Mouse (Mus musculus) liver, embryonic 11.5 days (tissue): ENCODE measurements around the gene B4galnt4. TPM values are rescaled to one million over a fixed set of nuclear protein-coding genes. Genes with fewer than 3 reads are reported as not detected.
A peak's percentile ranks its signal among the peaks of the same experiment; 100 is the strongest.

Experiments
- ATAC-seq: fragments of 200-750 bp; cut with Nextera tagmentation; replicated peaks from 2 replicates; pipeline ENCODE4 v1.8.0; 2017; ENCODE audit warnings: moderate number of reproducible peaks, mild to moderate bottlenecking, moderate TSS enrichment, moderate library complexity; ENCODE audit not compliant: low FRiP score
- DNase-seq: peaks from one replicate; pipeline ENCODE4 v3.0.0-alpha.2; 2017; ENCODE audit warnings: low spot score
- H3K27ac ChIP-seq: fragments of 300-500 bp; sonication (generic); 2 replicates; pipeline ENCODE4 v1.5.1; 2014; ENCODE audit warnings: mild to moderate bottlenecking, low read depth, low read length, control low read depth
- H3K27me3 ChIP-seq: fragments of 300-500 bp; sonication (generic); replicated peaks from 2 replicates; pipeline ENCODE4 v1.6.1; 2014; ENCODE audit warnings: low read length, mixed read lengths; ENCODE audit not compliant: control insufficient read depth, insufficient read depth
- H3K36me3 ChIP-seq: fragments of 300-500 bp; sonication (generic); 2 replicates; pipeline ENCODE4 v1.6.1; 2014; ENCODE audit warnings: mild to moderate bottlenecking, low read length, moderate library complexity, mixed read lengths; ENCODE audit not compliant: control insufficient read depth, insufficient read depth
- H3K4me1 ChIP-seq: fragments of 300-500 bp; sonication (generic); replicated peaks from 2 replicates; pipeline ENCODE4 v1.6.1; 2014; ENCODE audit warnings: low read length, mixed read lengths; ENCODE audit not compliant: control insufficient read depth, insufficient read depth
- H3K4me2 ChIP-seq: fragments of 300-500 bp; sonication (generic); 2 replicates; pipeline ENCODE4 v1.6.1; 2014; ENCODE audit warnings: mild to moderate bottlenecking, control low read depth, moderate library complexity
- H3K4me3 ChIP-seq: fragments of 300-500 bp; sonication (generic); 2 replicates; pipeline ENCODE4 v1.5.1; 2014; ENCODE audit warnings: low read depth, low read length, control low read depth
- H3K9ac ChIP-seq: fragments of 300-500 bp; sonication (generic); 2 replicates; pipeline ENCODE4 v1.6.1; 2014; ENCODE audit warnings: low read depth, low read length, control low read depth
- H3K9me3 ChIP-seq: fragments of 300-500 bp; sonication (generic); 2 replicates; pipeline ENCODE4 v1.6.1; 2016; ENCODE audit warnings: low read length, inconsistent platforms, mixed read lengths; ENCODE audit not compliant: control insufficient read depth
- WGBS: fragments of 180-500 bp; shearing (Covaris S2); extraction: QIAGEN DNeasy Blood & Tissue Kit; methylation state at CpG from one replicate; pipeline ENCODE4 v1.1.7; 2014; 5-methylcytosine and 5-hydroxymethylcytosine counted together
- polyA plus RNA-seq: library from polyadenylated mRNA; unstranded; fragments of >200 nt; fragmentation: Nextera tagmentation; extraction: Ambion mirVana; gene quantifications from 2 replicates; pipeline ENCODE4 v1.2.1, GENCODE M21; 2014

The B4galnt4 gene
- polyA plus RNA-seq, 1 experiment from 2014 or later, result 3.4 TPM

GRCm38 (mm10) chr7:141051060-141051685 lies 9.7 kb upstream of the B4galnt4 start:
- Histone ChIP-seq H3K4me1 (peaks cover 20% of the 10 kb centered on the region), H3K9me3 (no peaks in the 10 kb centered on the region), H3K4me3 (no peak overlapping the region), H3K4me2 (no peak overlapping the region), H3K27ac (no peak overlapping the region), H3K36me3 (no peaks in the 10 kb centered on the region), H3K27me3 (no peaks in the 10 kb centered on the region), H3K9ac (no peak overlapping the region)
- ATAC-seq, result no peak
- WGBS, result 55% methylated on average over 17 of the region's 17 CpGs
- DNase-seq, result no peak

- Histone ChIP-seq H3K4me1 (peaks cover 14% of the 10 kb centered on the region), H3K4me2 (no peak overlapping the region), H3K27ac (no peak overlapping the region), H3K9ac (no peak overlapping the region), H3K27me3 (peaks cover 4% of the 10 kb centered on the region; the same call in 1 of the 2 replicates), H3K36me3 (no peaks in the 10 kb centered on the region), H3K4me3 (no peak overlapping the region), H3K9me3 (no peaks in the 10 kb centered on the region)
- 92% methylated on average over 4 of the region's 4 CpGs for WGBS
- DNase-seq (no peak), ATAC-seq (no peak)
These were observed 8.9 kb upstream of the B4galnt4 start for GRCm38 (mm10) chr7:141052016-141052415.

- Histone ChIP-seq H3K9me3 (no peaks in the 10 kb centered on the region), H3K27ac (no peak overlapping the region)
- 77% methylated on average over 2 of the region's 2 CpGs for WGBS
These were observed 8.5 kb upstream of the B4galnt4 start for GRCm38 (mm10) chr7:141052421-141052820.

GRCm38 (mm10) chr7:141055785-141056184 lies 5.1 kb upstream of the B4galnt4 start:
- WGBS, result 69% methylated on average over 4 of the region's 4 CpGs
- no peak for DNase-seq
- ATAC-seq, result no peak
- H3K9ac ChIP-seq, result no peak overlapping the region
- H3K9me3 ChIP-seq, result no peaks in the 10 kb centered on the region
- H3K4me2 ChIP-seq, result no peak overlapping the region
- H3K4me3 ChIP-seq, result no peak overlapping the region
- H3K27ac ChIP-seq, result no peak overlapping the region
- no peaks in the 10 kb centered on the region for H3K36me3 ChIP-seq
- H3K4me1 ChIP-seq, result peaks cover 6% of the 10 kb centered on the region; the same call in 1 of the 2 replicates
- peaks cover 31% of the 10 kb centered on the region for H3K27me3 ChIP-seq

More at GRCm38 (mm10) chr7:141052421-141052820, 8.5 kb upstream of the B4galnt4 start:
- Histone ChIP-seq H3K4me2 (no peak overlapping the region), H3K27me3 (peaks cover 8% of the 10 kb centered on the region), H3K36me3 (no peaks in the 10 kb centered on the region), H3K9ac (no peak overlapping the region), H3K4me3 (no peak overlapping the region), H3K4me1 (peaks cover 10% of the 10 kb centered on the region)
- DNase-seq, result no peak
- ATAC-seq, result no peak

GRCm38 (mm10) chr7:141056976-141057375 lies 3.9 kb upstream of the B4galnt4 start:
- DNase-seq (no peak), ATAC-seq (no peak)
- Histone ChIP-seq H3K4me3 (no peak overlapping the region), H3K9ac (no peak overlapping the region), H3K4me2 (no peak overlapping the region), H3K27ac (no peak overlapping the region), H3K36me3 (no peaks in the 10 kb centered on the region), H3K9me3 (no peaks in the 10 kb centered on the region), H3K4me1 (peaks cover 10% of the 10 kb centered on the region; the same call in 1 of the 2 replicates), H3K27me3 (peaks cover 43% of the 10 kb centered on the region)
- 81% methylated on average over 6 of the region's 6 CpGs for WGBS

GRCm38 (mm10) chr7:141057541-141057940 lies 3.4 kb upstream of the B4galnt4 start:
- H3K27me3 ChIP-seq, result peaks cover 47% of the 10 kb centered on the region
- H3K4me2 ChIP-seq, result no peak overlapping the region

GRCm38 (mm10) chr7:141058601-141059341 lies 2.1 kb upstream of the B4galnt4 start:
- DNase-seq (no peak), ATAC-seq (no peak)
- Histone ChIP-seq H3K27ac (no peak overlapping the region), H3K9me3 (no peaks in the 10 kb centered on the region), H3K9ac (no peak overlapping the region), H3K4me3 (no peak overlapping the region), H3K36me3 (no peaks in the 10 kb centered on the region), H3K4me1 (peaks cover 19% of the 10 kb centered on the region), H3K27me3 (peaks cover 47% of the 10 kb centered on the region), H3K4me2 (no peak overlapping the region)
- 74% methylated on average over 14 of the region's 14 CpGs for WGBS

More at GRCm38 (mm10) chr7:141057541-141057940, 3.4 kb upstream of the B4galnt4 start:
- Histone ChIP-seq H3K27ac (no peak overlapping the region), H3K4me3 (no peak overlapping the region), H3K9me3 (no peaks in the 10 kb centered on the region), H3K9ac (no peak overlapping the region), H3K4me1 (peaks cover 13% of the 10 kb centered on the region), H3K36me3 (no peaks in the 10 kb centered on the region)
- 95% methylated on average over 1 of the region's 1 CpGs for WGBS
- ATAC-seq (no peak), DNase-seq (no peak)

DNA sequence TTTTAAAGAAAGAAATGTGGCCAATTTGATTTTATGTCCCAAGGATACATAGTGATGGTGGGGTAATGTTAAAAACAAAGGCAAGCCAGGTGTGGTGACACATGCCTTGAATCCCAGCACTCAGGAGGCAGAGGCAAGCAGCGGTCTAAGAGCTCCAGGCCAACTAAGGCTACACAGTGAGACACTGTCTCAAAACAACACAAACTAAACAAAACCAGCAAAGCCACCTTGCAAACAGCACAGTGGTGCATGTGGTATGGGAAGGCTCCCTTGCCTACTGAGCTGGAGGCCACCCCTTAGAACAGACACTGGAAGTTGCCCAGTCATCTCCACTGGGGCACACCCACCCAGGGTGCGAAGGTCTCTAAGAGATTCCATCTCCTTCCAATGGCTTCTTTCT lies 975 bp upstream of the B4galnt4 start:
- WGBS, result 60% methylated on average over 2 of the region's 2 CpGs
- H3K9ac ChIP-seq, result no peak overlapping the region
- no peak overlapping the region for H3K27ac ChIP-seq
- H3K36me3 ChIP-seq, result 0 out of 2 replicates have a peak, but pooled peaks cover 2% of the 10 kb centered on the region
- 0 out of 2 replicates have a peak overlapping the region, but pooled peaks have one; percentile 56 for H3K4me3 ChIP-seq
- peaks cover 25% of the 10 kb centered on the region for H3K4me1 ChIP-seq
- peak overlapping the region; percentile 79 for H3K4me2 ChIP-seq
- H3K27me3 ChIP-seq, result peaks cover 49% of the 10 kb centered on the region
- no peaks in the 10 kb centered on the region for H3K9me3 ChIP-seq
- DNase-seq (no peak), ATAC-seq (no peak; the same call in 1 of the 2 replicates)
